Mouse (Mus musculus) kidney, embryonic 16.5 days (tissue): ENCODE results near the gene Dclre1c. TPM values are rescaled to one million over a fixed set of nuclear protein-coding genes. Genes with fewer than 3 reads are reported as not detected.
A peak's percentile ranks its signal among the peaks of the same experiment; 100 is the strongest.
"Not testable (repeated sequence)": the region's sequence is repeated elsewhere in the genome, so short reads cannot be mapped to it uniquely, and the experiment has no call there.

Source experiments
- ATAC-seq: fragments of 200-750 bp; cut with Nextera tagmentation; 2 replicates; pipeline ENCODE4 v1.8.0; 2017; ENCODE audit warnings: moderate TSS enrichment; ENCODE audit not compliant: low FRiP score, low TSS enrichment
- H3K27ac ChIP-seq: fragments of 300-500 bp; sonication (generic); 2 replicates; pipeline ENCODE4 v1.5.1; 2014; ENCODE audit warnings: low read length
- H3K27me3 ChIP-seq: fragments of 300-500 bp; sonication (generic); 2 replicates; pipeline ENCODE4 v1.6.1; 2014; ENCODE audit warnings: low read length, control low read depth, mixed read lengths; ENCODE audit not compliant: insufficient read depth
- H3K36me3 ChIP-seq: fragments of 300-500 bp; sonication (generic); 2 replicates; pipeline ENCODE4 v1.6.1; 2014; ENCODE audit warnings: low read length, control low read depth, mixed read lengths; ENCODE audit not compliant: insufficient read depth
- H3K4me1 ChIP-seq: fragments of 300-500 bp; sonication (generic); 2 replicates; pipeline ENCODE4 v1.6.1; 2014; ENCODE audit warnings: low read length, control low read depth, mixed read lengths; ENCODE audit not compliant: insufficient read depth
- H3K4me2 ChIP-seq: fragments of 300-500 bp; sonication (generic); replicated peaks from 2 replicates; pipeline ENCODE4 v1.6.1; 2014; ENCODE audit warnings: low read depth, low read length
- H3K4me3 ChIP-seq: fragments of 300-500 bp; sonication (generic); 2 replicates; pipeline ENCODE4 v1.5.1; 2014; ENCODE audit warnings: mild to moderate bottlenecking, low read length
- H3K9ac ChIP-seq: fragments of 300-500 bp; sonication (generic); replicated peaks from 2 replicates; pipeline ENCODE4 v1.6.1; 2014; ENCODE audit warnings: low read length
- H3K9me3 ChIP-seq: fragments of 300-500 bp; sonication (generic); 2 replicates; pipeline ENCODE4 v1.6.1; 2016; ENCODE audit warnings: low read length, control low read depth
- WGBS: fragments of 180-500 bp; shearing (Covaris S2); extraction: QIAGEN DNeasy Blood & Tissue Kit; methylation state at CpG from one replicate; pipeline ENCODE4 v1.1.7; 2014; 5-methylcytosine and 5-hydroxymethylcytosine counted together
- polyA plus RNA-seq: library from polyadenylated mRNA; unstranded; fragments of >200 nt; fragmentation: Nextera tagmentation; extraction: Ambion mirVana; gene quantifications from 2 replicates; pipeline ENCODE4 v1.2.1, GENCODE M21; 2015

The Dclre1c gene
- polyA plus RNA-seq, result 6.6 and 7.5 TPM in 2 replicates

DNA sequence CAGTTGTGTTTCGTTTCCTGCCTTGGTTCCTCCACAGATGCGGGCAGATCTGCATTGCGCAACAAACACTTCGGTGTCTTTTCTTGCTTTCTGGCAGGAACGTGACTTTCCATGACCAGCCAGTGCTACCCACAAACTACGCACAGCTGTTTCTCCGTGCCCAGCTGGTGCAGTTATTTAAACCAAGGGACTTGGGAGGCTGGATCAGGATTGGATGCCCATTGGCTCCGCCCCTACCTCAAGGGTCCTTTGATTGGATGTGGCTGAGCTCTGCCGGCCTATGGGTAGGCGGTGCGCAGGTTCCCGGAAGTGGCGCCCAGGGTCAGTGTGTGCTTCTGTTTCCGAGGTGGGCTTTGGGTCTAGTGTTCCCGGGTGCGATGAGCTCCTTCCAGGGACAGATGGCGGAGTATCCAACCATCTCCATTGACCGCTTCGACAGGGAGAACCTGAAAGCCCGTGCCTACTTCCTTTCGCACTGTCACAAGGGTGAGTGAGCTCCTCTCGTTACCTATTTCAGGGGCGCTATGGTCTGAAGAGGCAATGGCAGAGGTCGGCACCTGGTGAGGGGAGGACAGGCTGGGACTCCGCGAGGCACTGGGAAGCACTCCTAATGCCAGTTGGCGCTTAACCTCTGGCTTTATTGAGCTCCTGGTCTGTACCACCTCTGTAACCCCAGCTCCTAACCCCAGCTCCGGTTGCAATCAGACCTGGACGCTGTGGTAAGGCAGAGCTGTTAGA lies at the start of gene Dclre1c:
Dclre1c (plus strand) TSS at position 291 of the 738 bp plus-strand sequence.
- Histone ChIP-seq H3K4me3 (peak within 1 kb of the TSS; percentile 65), H3K27me3 (no peaks in the 10 kb centered on the region), H3K4me1 (peaks cover 10% of the 10 kb centered on the region), H3K36me3 (no peaks in the 10 kb centered on the region), H3K27ac (0 out of 2 replicates have a peak within 1 kb of the TSS, but pooled peaks have one; percentile 16), H3K9me3 (no peaks in the 10 kb centered on the region), H3K9ac (peak within 1 kb of the TSS; percentile 65), H3K4me2 (peak within 1 kb of the TSS; percentile 94)
- ATAC-seq, result peak; percentile 99
- 0% methylated on average over 29 of the region's 29 CpGs for WGBS

DNA sequence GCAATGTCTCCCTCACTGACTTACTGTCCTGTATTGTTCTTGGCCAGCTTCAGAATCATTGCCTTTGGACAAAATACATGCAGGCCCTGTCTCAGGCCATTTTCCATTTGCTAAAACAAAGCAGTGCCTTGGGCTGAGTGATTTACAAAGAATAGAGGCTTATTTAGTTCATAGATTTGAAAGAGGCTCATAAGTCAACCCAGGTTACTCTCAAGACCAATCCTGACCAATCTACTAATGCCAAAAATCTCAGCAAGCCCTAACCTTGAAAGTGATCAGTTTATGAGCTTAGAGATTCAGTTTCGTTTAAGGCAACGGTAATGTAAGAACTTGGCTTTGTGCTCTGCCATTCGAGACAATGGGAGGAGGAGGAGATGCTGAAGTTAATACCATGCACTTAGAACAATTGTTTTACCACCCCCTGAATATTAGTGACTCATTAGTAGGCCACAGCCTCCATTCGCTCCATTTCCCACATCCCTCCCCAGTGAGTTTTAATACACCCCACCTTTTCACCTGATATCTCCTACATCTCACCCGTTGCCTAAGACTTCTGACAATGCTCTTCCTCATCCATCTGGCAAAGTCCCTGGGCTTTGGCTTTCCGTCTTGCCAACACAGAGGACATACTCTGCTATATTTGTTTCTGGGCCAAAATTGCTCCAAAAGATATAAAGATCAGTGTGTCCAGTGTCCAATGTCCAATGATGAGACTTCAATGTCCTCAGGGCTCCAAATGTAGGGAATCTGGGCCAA lies 36.6 kb upstream of the Dclre1c start:
- no peak for ATAC-seq
- Histone ChIP-seq H3K27ac (no peak overlapping the region), H3K36me3 (no peaks in the 10 kb centered on the region), H3K4me1 (no peaks in the 10 kb centered on the region), H3K9me3 (no peaks in the 10 kb centered on the region), H3K27me3 (no peaks in the 10 kb centered on the region), H3K4me3 (no peak overlapping the region), H3K4me2 (no peak overlapping the region), H3K9ac (no peak overlapping the region)
- 59% methylated on average over 6 of the region's 6 CpGs for WGBS

DNA sequence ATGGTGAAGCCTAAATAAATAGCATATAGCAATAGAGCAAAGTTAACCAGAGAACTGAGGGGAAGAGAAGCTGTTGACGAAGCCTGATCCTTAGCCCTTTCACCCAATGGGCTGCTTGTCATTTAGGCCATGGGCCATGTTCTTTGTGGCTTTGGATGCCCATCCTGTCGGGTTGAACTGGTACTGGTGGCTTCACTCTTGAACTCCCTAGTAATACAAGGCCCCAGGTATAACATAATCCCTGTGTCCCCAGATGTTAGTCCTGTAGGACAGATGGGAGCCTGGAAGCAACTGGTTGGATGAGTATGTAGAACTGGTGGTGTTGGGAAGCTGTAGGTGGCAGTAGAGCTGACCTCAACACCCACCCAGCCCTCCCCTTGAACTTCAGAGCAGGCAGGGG lies 32.0 kb upstream of the Dclre1c start:
- no peak overlapping the region for H3K9ac ChIP-seq
- H3K27me3 ChIP-seq, result no peaks in the 10 kb centered on the region
- H3K4me1 ChIP-seq, result no peaks in the 10 kb centered on the region
- no peak overlapping the region for H3K4me2 ChIP-seq
- H3K27ac ChIP-seq, result no peak overlapping the region
- 75% methylated on average over 2 of the region's 2 CpGs for WGBS
- H3K36me3 ChIP-seq, result no peaks in the 10 kb centered on the region
- H3K4me3 ChIP-seq, result no peak overlapping the region
- ATAC-seq, result no peak
- no peaks in the 10 kb centered on the region for H3K9me3 ChIP-seq

- WGBS, result 70% methylated on average over 10 of the region's 10 CpGs
- H3K9me3 ChIP-seq, H3K4me3 ChIP-seq, H3K4me2 ChIP-seq, H3K36me3 ChIP-seq, H3K9ac ChIP-seq, ATAC-seq, H3K27me3 ChIP-seq, H3K4me1 ChIP-seq, H3K27ac ChIP-seq: not testable (repeated sequence)
Measured at GRCm38 (mm10) chr2:3397110-3397509, 26.8 kb upstream of the Dclre1c start, which contains the start of gene Olah. TSS of gene Olah (minus strand) at chr2:3397210.

DNA sequence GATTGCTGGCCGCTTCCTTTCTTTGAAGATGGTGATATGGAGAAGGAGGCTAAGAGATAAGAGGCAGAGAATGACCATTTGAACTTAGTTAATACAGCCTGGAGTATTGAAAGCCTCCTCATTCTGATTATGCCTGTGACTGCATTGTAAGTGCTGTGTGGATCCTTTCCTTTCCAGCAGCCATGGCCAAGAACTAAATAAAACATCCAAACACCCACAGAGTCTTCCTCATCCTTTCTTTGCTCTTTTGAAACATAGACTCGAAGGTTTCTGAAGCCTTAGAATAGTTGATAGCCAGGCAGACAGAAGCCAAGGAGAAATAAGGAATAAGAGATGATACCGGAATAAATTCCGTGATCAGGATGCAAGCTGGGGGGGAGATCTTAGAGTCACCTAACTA lies 17.9 kb upstream of the Dclre1c start:
- Histone ChIP-seq H3K27ac (no peak overlapping the region), H3K9me3 (no peaks in the 10 kb centered on the region), H3K36me3 (no peaks in the 10 kb centered on the region), H3K9ac (no peak overlapping the region), H3K27me3 (no peaks in the 10 kb centered on the region), H3K4me1 (no peaks in the 10 kb centered on the region), H3K4me3 (no peak overlapping the region), H3K4me2 (no peak overlapping the region)
- no peak for ATAC-seq
- WGBS, result 84% methylated on average over 4 of the region's 4 CpGs

DNA sequence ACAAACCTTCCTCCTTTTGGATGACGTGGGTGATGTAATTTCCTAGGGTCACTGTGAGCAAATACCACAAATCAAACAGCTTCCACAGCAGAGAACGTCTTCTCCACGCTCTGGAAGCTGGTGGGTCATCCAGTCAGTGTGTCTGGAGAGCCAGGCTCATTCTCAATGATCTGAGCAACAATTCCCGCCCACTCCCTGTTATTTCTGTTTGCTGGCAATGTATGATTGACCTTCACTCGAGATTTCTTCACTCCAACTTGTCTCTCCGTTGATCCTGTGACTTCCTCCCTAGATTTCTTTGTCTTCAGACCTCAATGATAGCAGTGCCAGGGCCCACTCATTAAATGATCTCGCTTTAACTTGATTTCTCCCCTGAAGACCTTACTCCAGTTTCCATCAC lies 16.2 kb upstream of the Dclre1c start:
- no peak for ATAC-seq
- no peak overlapping the region for H3K4me2 ChIP-seq
- H3K36me3 ChIP-seq, result no peaks in the 10 kb centered on the region
- H3K4me1 ChIP-seq, result no peaks in the 10 kb centered on the region
- WGBS, result 69% methylated on average over 7 of the region's 7 CpGs
- no peak overlapping the region for H3K27ac ChIP-seq
- H3K9me3 ChIP-seq, result no peaks in the 10 kb centered on the region
- H3K27me3 ChIP-seq, result no peaks in the 10 kb centered on the region
- no peak overlapping the region for H3K9ac ChIP-seq
- no peak overlapping the region for H3K4me3 ChIP-seq

GRCm38 (mm10) chr2:3414241-3414640 lies 9.7 kb upstream of the Dclre1c start:
- Histone ChIP-seq H3K4me3 (no peak overlapping the region), H3K9me3 (no peaks in the 10 kb centered on the region; the same call in 1 of the 2 replicates), H3K4me2 (no peak overlapping the region), H3K27ac (no peak overlapping the region), H3K36me3 (no peaks in the 10 kb centered on the region), H3K27me3 (peaks cover 11% of the 10 kb centered on the region), H3K9ac (no peak overlapping the region), H3K4me1 (0 out of 2 replicates have a peak, but pooled peaks cover 2% of the 10 kb centered on the region)
- WGBS, result 43% methylated on average over 4 of the region's 4 CpGs
- ATAC-seq, result no peak

- Histone ChIP-seq H3K27ac (no peak overlapping the region), H3K9me3 (no peaks in the 10 kb centered on the region; the same call in 1 of the 2 replicates), H3K27me3 (peaks cover 11% of the 10 kb centered on the region), H3K4me3 (no peak overlapping the region), H3K36me3 (no peaks in the 10 kb centered on the region), H3K4me2 (no peak overlapping the region), H3K4me1 (0 out of 2 replicates have a peak, but pooled peaks cover 2% of the 10 kb centered on the region), H3K9ac (no peak overlapping the region)
- ATAC-seq, result no peak
- WGBS, result 14% methylated on average over 1 of the region's 1 CpGs
Measured at GRCm38 (mm10) chr2:3415676-3416075, 8.3 kb upstream of the Dclre1c start.

GRCm38 (mm10) chr2:3418883-3419431 lies 5.0 kb upstream of the Dclre1c start:
- Histone ChIP-seq H3K9me3 (no peaks in the 10 kb centered on the region; the same call in 1 of the 2 replicates), H3K27ac (no peak overlapping the region), H3K36me3 (no peaks in the 10 kb centered on the region), H3K27me3 (peaks cover 11% of the 10 kb centered on the region), H3K4me2 (peak overlapping the region; percentile 67), H3K4me3 (peak overlapping the region; percentile 51), H3K9ac (peak overlapping the region; percentile 56), H3K4me1 (peaks cover 6% of the 10 kb centered on the region; the same call in 1 of the 2 replicates)
- WGBS, result under 1% methylated on average over 38 of the region's 38 CpGs
- ATAC-seq, result peak; percentile 97
